Mouse (Mus musculus) neutrophil, adult 5-6 weeks (primary cell): ENCODE data around the gene Ifitm10. TPM values are rescaled to one million over a fixed set of nuclear protein-coding genes. Genes with fewer than 3 reads are reported as not detected.
"Not testable (repeated sequence)": the region's sequence is repeated elsewhere in the genome, so short reads cannot be mapped to it uniquely, and the experiment has no call there.

ENCODE experiments used
- ATAC-seq: fragments of 151-379, 151-347 bp; 2 replicates; pipeline ENCODE4 v1.8.0; 2017; ENCODE audit warnings: mild to moderate bottlenecking, moderate TSS enrichment; ENCODE audit not compliant: insufficient number of reproducible peaks, poor library complexity, low FRiP score, severe bottlenecking; ENCODE audit errors: extremely low read depth
- total RNA-seq: library from RNA; stranded (forward); fragments of 200-1000 nt; gene quantifications from 2 replicates; pipeline ENCODE4 v1.2.3, GENCODE M21; 2017

Ifitm10 gene
- total RNA-seq = 0.81 and 0.86 TPM in 2 replicates

DNA sequence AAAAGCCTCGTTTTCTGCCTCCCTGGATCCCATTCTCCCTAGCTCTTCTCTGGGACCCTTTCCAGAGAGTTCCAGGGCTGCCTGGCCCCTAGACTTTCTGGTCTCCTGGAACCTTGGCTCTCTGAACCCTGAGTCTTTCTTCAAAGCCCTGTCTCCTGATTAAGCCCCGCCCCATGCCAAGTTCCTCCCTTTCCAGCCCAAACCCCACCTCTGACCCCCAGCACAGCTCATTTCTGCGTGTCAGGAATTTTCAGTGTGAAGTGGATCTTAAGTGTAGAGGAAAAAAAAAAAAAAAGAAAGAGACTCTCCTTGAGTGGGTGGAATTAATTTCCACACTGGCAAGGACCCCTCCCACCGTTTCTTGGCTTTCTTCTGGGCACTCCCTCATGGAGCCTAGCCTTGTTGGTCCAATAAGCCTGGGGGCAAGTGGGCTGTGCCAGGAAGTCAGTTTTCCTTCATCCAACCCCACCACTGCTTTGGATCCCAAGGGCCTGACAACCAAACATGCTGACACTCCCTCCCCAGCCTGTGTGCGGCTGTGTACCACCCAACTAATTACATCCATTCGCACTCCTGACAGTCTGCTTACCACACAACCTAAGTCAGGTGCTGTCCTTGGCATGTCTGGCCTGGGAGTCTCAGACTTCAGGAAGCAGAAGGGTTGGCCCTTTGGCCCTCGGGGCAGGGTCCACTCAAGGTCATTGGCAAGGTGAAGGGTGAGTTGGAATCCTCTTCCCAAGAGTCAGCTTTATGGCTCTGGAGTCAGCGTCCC, at the start of gene Ifitm10:
Gene Ifitm10, minus strand, starts transcription at position 113 of the 772 bp plus-strand sequence.
- ATAC-seq = no peak

DNA sequence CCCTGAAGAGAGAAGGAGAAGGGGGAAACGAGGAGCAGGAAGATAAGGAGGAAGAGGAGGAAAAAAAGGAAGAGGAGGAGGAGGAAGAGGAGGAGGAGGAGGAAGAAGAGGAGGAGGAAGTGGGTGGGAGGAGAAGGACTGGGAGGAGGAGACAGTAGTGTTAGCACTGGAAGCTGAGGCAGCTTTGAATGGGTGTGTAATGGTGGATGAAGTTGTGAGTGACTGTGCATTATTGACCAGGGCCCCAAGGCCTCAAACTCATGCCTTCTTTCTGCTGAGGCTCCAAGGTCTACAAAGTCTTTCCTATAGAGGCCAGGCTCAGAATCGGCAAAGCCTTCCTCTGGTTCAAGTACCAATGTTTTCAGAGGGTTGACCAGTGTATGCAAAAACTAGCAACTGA, 48.3 kb upstream of the Ifitm10 start:
- no peak for ATAC-seq

DNA sequence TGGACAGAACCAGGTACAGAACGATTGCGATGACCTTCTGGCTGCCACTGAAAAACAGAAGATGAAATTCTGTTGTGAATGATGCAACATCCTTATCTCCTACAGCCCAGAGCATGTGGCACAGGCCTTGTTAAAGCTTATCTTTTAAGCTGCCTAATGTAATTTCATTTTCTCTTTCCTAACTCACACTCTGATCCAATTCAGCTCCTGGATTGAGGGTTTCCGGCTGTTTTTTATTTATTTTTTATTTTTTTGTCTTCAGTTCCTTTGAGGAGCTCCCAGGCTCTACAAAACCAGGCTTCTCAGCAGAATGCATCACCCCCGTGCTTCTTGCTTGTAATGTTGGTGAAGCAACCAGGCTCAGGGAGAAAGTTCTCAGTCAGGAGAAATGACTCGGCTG, 46.3 kb upstream of the Ifitm10 start:
- ATAC-seq = no peak

DNA sequence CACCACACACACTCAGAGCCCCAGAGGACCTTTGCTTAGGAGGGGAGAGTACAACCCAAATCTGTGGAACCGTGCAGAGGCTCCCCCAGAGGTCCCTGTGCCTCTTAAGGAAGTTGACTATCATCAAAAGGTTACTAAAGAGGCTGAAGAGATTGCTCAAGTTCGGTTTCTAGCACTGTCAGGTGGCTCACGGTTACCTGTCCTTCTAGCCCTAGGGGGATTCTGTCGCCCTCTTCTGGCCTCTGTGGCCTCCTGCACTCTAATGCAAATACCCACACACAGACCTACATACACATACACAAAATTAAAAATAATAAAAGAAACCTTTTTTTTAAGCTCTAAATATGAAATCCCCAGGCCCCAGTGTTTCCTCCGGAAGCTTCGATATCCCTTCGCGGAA, 45.1 kb upstream of the Ifitm10 start:
- peak; percentile 53 for ATAC-seq

DNA sequence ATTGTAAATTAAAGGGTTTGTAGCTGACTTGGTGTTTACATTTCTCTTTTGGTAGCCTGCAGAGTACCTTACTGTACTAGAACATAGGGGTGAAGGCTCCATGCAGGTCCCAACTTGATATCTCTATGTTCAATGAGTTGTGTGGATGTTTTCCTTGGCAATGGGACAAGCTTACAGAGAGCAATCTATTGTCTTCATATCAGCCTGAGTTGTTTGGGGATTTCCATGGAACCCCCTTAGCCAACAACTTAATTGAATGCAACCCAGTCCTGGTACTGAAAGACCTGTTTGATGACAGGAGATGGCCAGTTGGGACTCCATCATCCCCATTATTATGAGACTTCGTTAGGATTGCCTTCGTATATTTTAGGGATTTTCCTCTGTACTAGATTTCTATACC, 44.5 kb upstream of the Ifitm10 start:
- no peak for ATAC-seq

DNA sequence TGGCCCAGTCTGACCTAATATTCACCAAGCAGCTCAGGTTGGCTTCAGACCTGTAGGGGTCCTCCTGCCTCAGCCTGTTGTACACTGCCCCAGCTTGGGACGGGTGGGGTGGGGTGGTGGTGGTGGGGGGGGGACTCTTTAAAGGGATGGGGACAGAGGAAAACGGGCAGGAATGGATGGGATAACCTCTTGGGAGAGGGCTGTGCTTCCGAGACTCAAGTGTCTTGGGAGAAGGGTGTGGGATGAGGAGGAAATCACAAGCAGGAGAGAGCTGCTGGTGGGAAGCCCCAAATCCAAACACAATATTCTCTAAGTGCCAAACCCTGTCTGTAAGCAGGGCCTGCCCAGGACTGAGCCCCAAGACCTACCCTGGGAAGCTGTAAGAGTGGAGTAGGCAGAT, 42.7 kb upstream of the Ifitm10 start:
- ATAC-seq = no peak

DNA sequence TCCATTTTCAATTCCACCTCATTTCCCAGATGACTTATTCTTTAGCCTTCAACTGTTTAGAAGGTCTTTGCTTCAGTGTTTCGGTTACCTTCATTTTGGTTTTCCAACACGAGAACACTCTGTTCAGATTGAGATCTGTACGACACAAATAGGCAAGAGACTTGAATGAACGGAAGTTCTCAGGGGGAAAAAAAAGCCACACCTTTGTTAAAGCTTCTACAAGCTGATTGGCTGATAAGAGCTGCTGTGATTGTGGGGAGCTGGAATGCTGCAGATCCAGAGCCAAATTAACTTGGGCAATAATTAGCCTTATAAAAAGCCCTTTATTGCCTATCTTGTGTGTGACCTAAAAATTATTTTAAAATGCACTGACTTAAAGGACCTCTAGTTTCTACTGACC, 41.8 kb upstream of the Ifitm10 start:
- ATAC-seq = no peak

DNA sequence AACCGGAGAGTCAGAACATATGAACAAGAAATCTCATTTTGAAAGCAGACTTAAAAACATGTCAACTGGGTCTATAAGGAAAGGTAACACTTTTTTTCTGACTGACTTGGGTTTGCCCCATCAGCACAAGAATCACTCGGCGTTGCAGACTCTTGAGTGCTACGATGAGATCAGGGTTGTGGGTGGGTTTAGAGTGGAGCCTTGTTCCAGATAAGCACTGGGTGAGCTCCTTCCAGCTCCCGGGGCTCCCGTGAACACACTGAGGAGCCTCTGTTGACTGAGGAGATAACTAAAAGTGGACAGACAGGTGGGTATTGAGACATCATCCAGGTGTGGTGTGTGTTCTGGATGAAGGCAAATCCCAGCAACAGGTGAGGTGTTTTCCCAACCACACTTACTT, 39.7 kb upstream of the Ifitm10 start:
- ATAC-seq = no peak

DNA sequence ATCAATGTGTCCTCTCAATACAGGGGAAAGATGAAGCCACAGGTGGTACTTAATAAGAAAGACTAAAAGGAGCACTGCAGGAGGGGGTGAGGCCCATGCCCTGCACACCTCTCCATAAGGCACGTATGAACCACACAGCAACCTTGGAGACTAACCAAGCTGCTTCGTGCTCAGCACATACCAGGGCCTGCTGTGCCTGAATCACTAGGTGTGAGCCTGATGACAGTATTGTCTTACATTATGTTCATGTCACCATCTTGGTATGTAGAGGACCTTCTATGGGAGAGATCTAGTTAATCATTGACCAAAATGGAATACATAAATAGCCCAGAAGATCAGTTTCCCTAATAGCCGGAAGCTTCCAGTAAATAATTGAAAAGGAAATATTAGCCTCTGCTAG, 36.0 kb upstream of the Ifitm10 start:
- ATAC-seq = no peak

DNA sequence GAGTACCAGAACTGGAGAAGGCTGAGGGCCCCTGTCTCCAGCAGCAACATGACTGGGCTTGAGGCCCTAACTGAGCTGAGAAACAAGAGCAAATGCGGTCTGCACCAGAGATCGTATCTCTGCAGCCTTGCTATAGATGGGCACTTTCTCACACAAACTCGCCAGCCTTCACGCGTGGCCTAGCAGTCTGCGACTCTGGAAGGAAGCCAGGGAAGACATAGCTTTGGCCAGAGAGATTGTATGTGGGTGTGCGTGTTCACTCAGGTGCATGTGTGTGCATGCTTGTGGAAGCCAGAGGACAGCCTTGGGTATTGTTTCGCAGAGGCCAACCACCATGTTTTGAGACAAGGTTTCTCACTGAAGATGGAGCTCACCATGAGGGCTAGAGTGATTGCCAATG, 35.1 kb upstream of the Ifitm10 start:
- ATAC-seq = no peak

DNA sequence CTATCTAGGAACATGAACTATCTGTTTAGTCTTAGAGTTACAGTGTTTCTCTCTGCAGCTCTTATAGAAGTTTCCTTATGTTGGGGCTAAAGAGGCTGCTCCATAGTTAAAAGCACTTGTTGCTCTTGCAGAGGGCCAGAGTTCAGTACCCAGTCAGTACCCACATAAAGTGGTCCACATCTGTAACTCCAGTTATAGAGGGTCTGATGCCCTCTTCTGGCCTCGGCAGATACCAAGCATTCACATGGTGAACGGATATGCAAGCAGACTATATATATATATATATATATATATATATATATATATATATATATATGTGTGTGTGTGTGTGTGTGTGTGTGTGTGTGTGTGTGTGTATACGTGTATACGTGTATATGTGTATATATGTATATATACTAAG, 34.4 kb upstream of the Ifitm10 start:
- ATAC-seq = no peak

DNA sequence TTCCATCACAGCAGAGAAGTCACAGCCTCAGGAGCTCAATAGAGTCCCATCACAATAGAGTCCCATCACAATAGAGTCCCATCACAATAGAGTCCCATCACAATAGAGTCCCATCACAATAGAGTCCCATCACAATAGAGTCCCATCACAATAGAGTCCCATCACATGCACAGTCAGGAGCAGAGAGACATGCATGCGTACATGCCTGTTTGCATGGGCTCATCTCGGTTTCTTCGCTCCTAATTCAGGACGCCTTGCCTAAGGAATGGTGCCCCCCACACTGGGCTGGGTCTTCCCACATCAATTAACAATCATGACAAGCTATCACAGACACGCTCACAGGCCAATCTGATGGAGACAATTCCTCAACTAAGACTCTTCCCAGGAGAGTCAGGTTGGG, 31.6 kb upstream of the Ifitm10 start:
- not testable (repeated sequence) for ATAC-seq

DNA sequence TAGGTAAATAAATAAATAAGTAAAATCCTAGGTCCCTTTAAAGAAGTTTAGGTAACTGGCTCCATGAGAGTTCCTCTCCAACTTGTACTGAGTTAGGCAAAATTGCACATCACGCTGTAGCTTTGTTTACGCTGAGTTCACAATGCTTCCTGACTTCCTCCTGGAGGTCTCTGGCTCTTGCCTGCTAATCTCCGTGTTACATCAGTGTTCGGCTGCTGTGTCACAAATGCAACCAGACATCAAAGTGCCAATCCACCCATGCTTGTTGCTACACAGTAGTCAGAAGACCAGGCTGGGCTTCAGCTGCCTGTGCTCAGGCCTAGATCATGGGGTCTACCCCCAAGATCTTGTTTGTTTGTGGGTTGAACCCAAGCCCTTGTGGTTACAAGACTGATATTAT, 30.0 kb upstream of the Ifitm10 start:
- peak; percentile 40; the same call in 1 of the 2 replicates for ATAC-seq

DNA sequence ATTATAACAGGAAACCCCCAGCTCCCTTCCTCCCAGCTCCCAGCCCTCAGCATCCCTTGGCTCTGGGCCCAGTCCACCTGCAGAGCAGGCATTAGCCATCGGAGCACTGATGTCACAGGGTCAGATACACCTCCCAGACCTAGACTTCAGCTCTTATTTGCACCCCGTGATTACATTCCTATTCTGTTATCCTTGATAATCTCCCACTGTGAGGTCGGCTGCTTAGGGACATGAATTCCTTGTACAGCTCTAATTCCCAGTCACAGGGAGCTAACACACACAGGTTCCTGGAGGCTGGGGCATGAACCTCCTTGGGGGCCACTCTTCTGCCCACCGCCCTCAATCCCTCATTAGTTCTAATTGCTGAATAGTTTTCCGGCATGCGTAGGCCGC, 27.2 kb upstream of the Ifitm10 start:
- ATAC-seq = no peak

DNA sequence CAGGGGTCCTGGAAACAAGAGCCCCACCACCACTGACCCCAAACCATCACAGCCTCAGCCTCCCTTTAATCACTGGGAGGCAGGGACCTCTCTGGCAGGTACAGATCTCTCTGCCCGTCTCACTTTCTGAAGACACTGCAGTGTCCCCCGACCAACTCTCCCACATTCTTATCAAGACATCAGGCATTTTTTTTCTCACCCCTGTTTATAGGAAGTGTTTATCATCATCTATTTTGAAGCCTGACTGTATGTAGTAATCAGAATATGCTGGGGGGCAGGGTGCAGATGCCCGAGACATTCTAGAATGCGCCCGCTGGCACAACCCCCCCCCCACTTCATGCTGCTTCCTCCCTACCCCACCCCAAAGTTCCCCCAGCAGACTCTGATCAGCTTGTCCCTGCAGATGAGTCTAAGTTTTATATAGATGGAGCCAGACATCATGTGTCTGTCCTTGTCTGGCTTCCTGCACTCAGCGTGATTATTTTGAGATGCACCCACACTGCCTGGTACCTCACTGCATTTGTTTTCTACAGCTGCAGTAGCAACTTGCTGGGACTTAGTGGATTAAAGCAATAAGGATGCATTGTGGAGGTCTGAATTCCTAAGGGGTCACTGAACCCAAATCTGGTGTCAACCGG, 26.7 kb upstream of the Ifitm10 start:
- ATAC-seq = no peak

DNA sequence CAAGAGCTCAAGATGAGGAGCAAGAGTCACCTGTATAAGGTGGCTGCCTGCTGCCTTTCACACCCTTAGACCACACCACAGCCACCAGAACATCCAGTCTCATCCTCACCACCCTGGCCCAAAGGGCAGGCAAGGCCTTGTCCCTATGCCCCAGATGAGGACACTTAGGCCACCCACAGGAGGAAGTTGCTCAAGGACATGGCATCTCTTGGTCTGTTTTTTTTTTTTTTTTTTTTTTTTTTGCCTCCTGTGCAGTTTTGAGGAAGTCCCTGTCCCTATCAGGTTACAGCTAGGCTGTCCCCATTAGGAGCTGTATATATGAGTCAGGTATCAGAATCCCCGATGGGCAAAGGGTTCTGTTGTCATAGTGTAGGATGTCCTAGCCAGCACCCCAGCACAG, 25.7 kb upstream of the Ifitm10 start:
- peak; percentile 63 for ATAC-seq

DNA sequence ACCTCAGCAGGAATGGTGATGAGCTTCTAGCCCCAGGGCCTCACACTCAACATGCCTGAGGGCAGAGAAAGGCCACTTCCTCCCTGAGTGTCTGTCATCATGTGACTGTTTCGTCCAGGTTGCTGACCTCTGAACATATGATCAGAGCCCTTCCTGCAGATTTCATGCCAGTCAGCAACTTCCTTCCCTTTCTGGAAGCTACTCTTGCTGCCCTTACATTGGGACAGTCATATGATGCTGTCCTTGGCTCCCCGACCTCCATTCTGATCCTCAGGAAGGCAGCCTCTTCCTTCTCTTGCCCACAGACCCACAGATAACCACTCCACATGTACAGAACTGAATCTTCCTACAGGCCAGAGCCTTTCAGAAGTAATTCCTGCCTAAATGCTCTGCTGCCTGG, 24.5 kb upstream of the Ifitm10 start:
- ATAC-seq = peak; percentile 56

DNA sequence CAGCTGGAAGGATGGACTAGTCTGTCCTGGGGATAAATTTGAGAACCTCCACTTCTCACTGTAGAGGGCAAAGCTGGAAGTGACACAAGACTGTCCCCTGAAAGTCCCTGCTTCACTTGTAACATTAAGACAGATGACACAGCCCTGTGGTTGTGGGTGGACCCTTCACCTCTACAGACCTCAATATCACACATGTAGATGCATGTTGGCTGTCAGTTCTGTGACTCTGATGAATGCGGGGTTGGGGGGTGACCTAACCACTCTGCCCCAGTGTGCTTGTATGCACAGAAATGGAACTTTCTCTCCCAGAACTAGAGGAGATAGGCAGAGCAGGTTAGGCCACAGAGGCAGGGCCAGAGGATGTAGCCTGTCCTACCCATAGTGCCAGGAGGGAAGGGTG, 23.1 kb upstream of the Ifitm10 start:
- no peak for ATAC-seq

DNA sequence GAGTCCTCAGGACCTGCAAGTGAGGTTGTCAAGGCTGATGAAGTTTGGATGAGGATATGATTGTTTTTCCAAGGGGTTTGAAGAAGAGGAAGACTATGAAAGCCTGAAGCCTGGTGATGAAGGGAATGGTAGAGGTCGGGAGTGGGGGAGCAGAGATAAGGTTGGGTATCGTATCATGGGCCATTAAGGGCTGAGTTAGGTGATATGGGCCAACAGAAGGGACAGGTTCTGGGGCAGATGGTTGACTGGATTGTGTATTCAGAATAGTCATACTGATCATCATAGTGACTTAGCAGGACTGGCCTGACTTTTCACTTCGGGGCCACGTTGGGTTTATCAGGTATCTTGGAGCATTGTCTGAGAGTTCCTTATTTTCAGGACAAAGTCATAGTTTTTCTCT, 21.9 kb upstream of the Ifitm10 start:
- no peak for ATAC-seq

DNA sequence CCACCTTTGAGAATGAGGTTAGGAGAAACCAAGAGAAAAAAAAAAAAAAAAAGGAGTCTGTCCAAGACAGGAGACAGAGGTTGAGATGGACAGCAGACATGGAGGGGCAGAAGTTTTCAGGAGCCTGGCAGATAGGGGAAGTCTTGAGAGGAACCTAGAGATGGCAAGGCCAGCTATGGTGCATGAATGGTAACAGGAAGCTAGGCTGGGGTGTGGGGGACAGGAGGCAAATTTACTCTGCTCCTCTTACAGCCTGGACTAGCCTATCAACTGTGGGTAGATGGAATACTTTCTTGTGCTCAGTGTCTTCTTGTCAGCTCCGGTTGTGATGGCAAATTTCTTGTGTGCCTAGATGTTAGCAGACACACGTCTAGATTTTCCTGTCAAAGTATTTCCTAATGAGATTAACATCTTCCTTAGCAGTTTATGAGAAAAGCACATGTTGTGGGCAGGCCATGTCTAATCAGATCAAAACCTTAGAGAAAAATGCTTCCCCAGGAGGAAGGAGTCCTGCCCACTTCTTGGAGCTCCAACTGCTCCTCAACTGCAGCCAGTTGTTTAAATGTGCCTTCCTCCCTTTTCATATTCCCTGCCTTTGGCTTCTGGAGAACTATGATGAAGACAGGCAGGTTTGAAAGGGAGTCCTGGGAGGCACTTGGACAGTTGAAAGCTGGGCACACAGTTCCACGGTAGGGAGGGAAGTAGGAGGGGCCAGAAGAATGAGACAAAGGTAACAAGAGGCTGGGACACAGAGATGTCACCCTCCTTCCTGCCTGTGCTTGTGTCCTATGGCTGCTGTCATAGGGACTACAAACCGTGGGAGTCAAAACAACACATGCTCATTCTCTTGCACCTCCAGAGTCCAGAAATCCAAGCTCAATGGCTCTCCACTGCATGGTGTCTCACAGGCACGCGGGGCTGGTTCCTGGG, 21.0 kb upstream of the Ifitm10 start:
- ATAC-seq = no peak
